Mouse (Mus musculus): ENCODE results near the gene Zbtb22.

DNA sequence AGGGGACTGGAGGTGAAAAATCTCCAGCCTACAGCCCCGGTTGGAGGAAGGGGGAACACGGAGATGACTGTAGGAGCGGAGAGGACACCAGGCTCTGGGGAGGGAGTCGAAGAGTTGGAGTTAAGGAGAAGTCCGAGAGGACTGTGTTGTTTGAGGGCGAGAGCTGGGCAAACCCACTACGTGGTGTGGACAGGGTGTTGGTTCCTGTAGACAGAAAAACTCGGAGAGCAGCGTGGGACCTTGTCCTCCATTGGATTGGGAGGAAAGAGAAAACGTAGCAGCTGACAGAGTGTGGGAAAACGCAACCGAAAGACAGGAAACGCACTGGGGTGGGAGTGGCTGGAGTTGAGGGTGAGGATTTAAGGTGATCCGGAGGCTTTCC, 5.8 kb upstream of the Zbtb22 start:
- TF ChIP-seq CTCF (IDR thresholded peaks at IDR 0.05; ENCODE audit: insufficient read depth, low read length), result no peak
- peak; percentile 71; the same call in 1 of the 2 replicates for TF ChIP-seq POLR2A (IDR thresholded peaks at IDR 0.05; ENCODE audit: borderline replicate concordance, extremely low read depth, low read depth, low read length)
